Mouse (Mus musculus) spleen, postnatal 10 days (tissue): ENCODE data around the gene Itga8.
A peak's percentile ranks its signal among the peaks of the same experiment; 100 is the strongest.

Experiments used
- DNase-seq, 2 experiments: peaks; one replicate each; pipeline ENCODE4 v3.0.0; 2021 to 2022; ENCODE audit warnings: low spot score in 2 of 2

The Itga8 gene

DNA sequence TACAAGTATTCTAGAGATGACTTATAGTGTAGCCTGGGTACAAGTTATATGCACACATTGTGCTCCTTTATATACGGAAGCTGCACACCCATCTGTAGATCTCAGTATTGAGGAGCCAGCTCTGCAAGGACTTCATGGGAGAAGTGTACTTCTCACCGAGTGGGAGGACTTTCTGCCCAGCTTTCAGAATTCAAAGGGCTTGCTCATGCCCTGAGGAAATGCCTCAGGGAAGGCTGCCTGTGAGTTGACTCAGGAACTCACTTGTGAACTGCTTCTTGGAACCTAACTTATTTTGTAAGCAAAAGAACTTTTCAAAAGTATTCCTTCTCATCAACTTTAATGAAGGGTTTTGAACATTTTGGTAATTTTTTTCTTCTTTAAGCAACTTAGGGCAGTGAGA lies 210.7 kb downstream of the Itga8 start:
- DNase-seq = no peak

DNA sequence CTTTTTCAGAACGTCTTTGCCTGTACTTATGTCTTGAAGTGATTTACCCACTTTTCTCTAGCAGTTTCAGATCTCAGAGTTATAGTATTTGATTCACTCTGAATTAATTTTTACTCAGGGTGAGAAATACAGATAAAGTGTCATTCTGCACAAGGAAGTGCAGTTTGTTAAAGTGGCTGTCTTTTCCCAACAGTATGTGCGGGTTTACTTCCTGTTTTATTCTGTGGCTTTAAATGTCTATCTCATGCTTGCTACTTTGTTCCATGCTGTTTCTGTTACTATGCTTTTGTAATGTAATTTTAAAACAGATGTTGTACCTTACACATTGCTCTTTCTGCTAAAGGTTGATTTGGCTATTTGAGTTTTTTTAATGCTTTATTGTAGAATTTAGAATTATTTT lies 216.2 kb downstream of the Itga8 start:
- no peak for DNase-seq

DNA sequence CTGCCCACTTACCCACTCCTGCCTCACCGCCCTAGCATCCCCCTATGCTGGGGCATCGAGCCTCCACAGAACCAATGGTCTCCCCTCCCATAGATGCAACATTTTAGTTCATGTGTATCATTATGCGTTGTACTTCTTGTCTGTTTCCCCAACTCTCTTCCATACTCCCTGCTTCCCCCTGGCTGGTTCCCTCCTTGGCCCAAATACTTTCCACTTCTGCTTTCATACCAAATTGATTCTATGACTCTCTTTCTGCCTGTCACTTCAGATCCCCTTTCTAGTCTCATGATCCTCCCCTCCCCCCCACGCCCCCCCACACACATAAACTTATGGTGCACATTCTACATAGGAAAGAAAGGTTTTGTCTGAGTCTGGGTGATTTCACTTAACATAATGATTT lies 217.4 kb downstream of the Itga8 start:
- no peak for DNase-seq

DNA sequence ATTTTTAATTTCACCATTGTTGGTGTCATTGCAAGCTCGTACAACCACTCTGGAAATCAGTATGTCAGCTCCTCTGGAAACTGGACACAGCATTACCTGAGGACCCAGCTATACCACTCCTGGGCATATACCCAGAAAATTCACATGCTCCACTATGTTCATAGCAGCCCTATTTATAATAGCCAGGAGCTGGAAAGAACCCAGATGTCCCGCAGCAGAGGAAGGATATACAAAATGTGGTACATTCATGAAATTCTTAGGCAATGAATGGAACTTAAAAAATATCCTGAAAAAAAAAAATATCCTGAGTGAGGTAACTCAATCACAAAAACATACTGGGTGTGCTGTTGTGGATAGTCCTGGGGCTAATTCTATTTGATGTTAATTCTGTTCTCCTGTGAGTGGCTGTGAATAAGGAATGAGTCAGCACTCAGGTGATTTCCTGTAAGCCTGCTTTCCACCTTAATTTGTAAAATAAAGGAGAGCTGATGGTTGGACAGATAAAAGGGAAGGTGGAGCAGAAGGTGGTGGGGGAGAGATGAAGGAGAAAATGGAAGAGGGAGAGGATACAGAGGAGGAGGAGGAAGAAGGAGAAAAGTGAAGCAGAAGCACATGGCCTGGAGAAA lies 224.3 kb downstream of the Itga8 start:
- DNase-seq = no peak

DNA sequence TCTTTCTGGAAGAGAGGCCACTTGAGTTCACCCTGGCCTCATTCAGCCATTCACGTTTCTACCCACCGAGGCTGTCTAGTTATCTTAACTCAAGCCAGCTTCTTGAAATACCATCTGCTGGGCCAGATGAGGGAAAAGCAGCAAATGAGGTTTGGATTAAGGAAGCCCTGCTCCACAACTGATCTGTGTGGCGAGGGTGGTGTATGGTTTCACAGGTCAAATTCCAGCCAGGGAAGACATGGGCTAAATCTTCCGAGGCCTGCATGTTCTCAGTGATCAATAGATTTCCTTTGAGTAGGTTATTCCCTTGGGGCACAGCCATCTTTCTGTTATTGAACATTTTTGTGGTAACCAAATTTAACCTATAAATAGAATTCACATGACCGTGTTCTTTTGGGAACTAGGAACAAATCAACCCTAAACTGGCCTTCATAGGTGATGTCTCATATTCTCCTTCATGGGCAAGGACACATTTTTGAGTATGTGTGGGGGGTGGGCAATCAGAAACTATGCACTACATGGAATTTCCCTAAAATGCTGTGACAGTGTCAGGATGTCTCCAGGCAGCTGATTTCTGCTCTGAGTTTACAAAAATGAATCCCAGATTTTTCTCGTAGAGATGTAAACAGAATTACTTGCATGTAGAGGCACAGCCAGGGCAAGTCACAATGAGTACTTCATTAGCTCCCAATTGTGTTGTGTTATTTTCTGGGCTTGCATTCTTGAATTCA lies 235.9 kb downstream of the Itga8 start:
- DNase-seq = no peak

DNA sequence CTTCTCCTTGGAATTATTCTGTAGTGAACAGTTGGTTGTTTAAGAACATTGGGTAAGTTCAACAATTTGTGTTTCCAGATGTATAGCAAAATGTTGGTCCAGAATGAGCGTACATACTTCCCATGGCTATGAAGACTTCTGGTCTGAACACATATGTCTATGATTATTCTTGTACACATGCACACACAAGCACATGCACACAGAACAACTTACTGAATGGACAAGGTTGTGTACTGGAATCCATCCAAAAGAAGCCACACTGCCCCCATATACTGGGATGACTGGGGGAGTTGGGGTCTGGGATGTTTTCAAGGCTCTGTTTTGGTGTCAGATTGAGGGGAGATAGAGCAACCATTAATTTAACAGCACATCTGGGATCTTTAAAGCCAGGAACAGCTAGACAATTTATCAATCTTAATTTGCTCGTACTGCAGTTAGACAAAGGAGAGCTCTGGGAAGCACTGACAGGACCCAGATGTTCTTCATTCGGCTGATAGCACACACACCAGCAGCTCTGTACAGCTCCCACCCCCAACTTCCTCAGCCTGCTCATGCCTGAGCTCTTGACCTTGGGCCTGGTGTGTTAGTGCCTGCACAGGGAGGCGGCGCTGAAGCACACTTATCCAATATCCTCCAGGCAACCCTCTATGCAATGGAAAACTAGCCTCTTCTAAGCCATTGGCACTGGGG lies 241.5 kb downstream of the Itga8 start:
- DNase-seq = peak in 1 of 2 experiments; percentile 18
